Mouse (Mus musculus) naive thymus-derived CD4-positive, alpha-beta T cell, adult 5 months (primary cell): ENCODE results near the gene Cnn1. TPM values are rescaled to one million over a fixed set of nuclear protein-coding genes. Genes with fewer than 3 reads are reported as not detected.

ENCODE experiments used
- polyA plus RNA-seq: library from polyadenylated mRNA; unstranded; fragments of 100-300 nt; shearing (Covaris generic); gene quantifications from one replicate; pipeline ENCODE4 v1.2.1, GENCODE M21; 2017

The Cnn1 gene
- polyA plus RNA-seq, result not detected

GRCm38 (mm10) chr9:22098993-22099696 is at the start of gene Cnn1:
TSS of gene Cnn1 (plus strand) at chr9:22099216.

GRCm38 (mm10) chr9:22051958-22052254 is 47.1 kb upstream of the Cnn1 start, which contains the start of gene Elavl3:
TSS of gene Elavl3 (minus strand) at chr9:22052023.

DNA sequence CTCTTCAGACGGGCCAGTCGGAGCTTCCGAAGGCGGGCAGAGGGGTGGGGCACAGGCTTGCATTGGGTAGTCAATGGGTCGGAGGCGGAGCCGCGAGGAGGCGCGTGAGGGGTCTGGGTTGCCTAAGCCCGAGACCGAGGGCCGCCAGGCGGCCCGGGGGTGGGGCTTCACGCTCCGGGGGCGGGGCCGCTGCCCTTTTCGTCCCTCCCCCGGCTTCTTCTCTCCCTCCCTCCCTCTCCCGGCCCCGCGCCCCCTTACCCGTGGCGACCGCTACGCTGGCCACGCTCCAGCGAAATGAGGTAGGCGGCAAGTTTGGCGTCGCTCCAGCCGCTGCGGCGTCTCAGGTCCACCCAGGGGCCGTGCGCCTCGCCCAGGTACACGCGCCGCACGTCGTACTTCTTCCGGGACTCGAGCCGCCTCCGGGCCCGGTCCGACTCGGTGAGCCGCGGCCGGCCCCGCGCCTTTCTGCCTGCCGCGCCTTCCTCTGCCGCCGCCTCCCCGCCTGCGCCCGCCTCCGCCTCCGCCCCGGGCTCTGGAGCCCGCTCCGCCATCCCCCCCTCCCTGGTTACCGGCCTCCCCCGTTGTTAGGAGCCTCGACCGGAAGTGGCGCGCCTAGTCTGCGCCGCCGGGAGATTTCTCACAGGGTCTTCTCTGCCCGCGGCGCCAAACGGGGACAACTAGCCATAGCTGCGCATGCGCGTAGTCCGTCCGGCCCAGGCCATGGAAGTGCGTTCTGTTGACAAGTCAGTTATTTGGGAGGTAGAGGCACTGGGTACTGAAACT is 28.0 kb upstream of the Cnn1 start, which contains the start of the genes Gm49318 and Zfp653:
Gm49318 (minus strand) TSS at position 469 of the 783 bp plus-strand sequence.
Zfp653 (minus strand) TSS at position 586 of the 783 bp plus-strand sequence.

GRCm38 (mm10) chr9:22085022-22085834 is 13.8 kb upstream of the Cnn1 start, which contains the start of gene Ecsit:
TSS of gene Ecsit (minus strand) at chr9:22085438.

DNA sequence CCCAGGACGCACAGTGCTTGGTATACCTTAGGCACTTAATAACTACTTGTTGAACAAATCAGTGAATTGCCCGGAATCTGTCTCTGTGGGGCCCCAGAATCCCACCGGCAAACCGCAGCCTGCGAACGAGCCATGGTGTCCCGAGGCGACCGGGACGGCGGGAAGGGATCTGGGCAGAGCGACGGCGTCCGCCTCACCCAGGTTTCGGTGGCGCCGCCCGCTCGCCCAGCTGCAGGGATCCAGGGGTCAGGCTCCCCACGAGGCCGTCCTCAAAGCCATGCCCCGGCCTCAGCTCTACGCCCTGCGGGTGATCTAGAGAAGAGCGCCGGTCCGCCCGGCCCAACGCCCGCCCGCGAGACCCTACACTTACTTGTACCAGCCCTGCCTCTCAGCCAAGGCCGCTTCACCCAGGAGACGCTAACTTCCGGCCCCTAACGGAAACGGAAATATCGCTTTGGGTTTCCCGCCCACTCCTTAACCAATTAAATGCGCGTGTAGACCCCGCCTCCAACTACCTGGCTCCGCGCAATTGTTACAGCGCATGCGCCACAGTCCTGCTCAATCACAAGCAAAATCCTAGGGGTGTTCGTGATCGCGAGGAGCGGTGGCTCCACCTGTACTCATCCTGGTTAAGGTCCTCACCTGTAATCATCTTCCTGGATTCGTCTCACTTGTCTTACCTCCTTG is 17.9 kb downstream of the Cnn1 start, which contains the start of gene Elof1:
Elof1 (minus strand) TSS at position 433 of the 687 bp plus-strand sequence.

DNA sequence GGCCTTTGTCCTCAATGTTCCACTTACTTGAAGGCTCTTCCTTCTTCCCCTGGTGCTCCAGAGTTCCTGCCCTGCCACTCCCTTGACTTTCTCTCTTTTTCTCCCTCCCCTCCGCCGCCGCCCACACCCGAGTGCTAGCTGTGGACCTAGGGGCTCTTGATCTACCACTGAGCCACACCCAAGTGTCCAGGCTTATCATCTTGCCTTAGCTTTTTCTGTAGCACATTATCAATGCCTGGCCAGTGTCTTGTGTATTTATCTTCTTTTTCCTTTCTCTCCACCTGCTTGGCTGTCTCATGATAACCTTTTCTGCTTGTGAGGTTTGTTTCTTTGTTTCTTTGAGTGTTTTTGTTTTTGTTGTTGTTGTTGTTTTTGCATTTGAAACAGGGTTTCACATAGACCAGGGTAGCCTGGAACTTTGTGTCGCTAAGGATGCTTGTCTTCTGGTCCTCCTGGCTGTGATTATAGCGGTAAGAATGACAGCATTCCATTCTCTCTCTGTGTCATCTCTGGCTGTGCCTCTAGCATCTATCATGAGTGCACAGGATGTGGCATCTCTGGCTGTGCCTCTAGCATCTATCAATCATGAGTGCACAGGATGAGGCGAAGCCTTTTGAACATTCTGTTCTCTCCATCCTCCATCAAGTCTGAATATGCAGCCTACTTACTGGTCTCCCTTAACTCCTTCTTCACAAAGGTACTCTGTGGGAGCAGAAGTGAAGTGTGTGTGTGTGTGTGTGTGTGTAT is 36.8 kb downstream of the Cnn1 start, which contains the start of gene Acp5:
Acp5 (minus strand) TSS at position 68 of the 747 bp plus-strand sequence.

DNA sequence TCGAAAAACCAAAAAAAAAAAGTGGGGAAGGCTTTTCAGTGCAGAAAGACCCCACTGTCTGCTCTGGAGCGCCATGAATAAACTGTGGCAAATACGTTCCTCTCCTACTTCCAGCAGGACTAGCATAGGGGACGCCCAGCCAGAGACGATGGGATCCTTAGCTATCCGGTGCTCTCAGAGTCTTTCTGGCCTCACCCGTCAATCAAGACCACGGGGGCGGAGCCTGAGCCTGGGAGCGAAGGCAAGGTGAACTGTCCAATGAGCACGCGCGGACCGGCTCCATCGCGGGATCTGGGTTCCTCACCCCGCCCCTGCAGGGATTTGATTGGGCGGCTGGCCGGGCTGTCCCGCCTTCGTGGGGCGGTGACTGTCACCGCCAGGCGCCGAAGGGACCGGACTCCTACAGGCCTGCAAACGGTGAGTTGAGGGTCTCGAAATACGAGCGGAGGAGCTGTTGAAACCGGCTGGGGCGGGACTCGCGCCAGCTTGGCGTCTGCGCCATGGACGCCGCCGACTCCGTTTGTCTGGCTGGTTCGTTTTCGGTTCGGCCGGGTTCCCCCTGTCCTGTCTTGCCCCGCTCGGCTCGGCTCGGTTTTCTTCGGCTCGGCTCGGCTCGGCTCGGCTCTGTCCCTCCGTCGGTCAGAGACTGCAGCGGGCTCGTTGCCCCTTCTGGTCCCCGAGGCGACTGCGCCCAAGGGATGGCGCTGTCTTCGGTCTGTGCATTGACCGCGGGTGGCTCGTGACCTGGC is 57.7 kb downstream of the Cnn1 start, which contains the start of gene Pigyl:
Pigyl (plus strand) TSS at position 350 of the 749 bp plus-strand sequence.

Other genes starting within 250 kb of the Cnn1 start
- 1.3 TPM for gene Dock6, start 246.6 kb upstream of the Cnn1 start, polyA plus RNA-seq
- gene Rab3d, start 181.0 kb upstream of the Cnn1 start, polyA plus RNA-seq, result 9.3 TPM
- not detected for gene Ccdc159, start 171.7 kb upstream of the Cnn1 start, polyA plus RNA-seq
- gene Tmem205, start 171.7 kb upstream of the Cnn1 start, polyA plus RNA-seq, result not detected
- 0.40 TPM for gene Plppr2, start 162.2 kb upstream of the Cnn1 start, polyA plus RNA-seq
- 5.6 TPM for gene Swsap1, start 143.5 kb upstream of the Cnn1 start, polyA plus RNA-seq
- gene Epor, start 135.7 kb upstream of the Cnn1 start, polyA plus RNA-seq, result not detected
- gene Rgl3, start 109.8 kb upstream of the Cnn1 start, polyA plus RNA-seq, result not detected
- not detected for gene Ccdc151, start 96.6 kb upstream of the Cnn1 start, polyA plus RNA-seq
- gene Prkcsh, start 96.4 kb upstream of the Cnn1 start, polyA plus RNA-seq, result 65.6 TPM
- not detected for gene Elavl3, start 47.2 kb upstream of the Cnn1 start, polyA plus RNA-seq
- gene Gm49318, start 28.0 kb upstream of the Cnn1 start, polyA plus RNA-seq, result not detected
- gene Zfp653, start 27.8 kb upstream of the Cnn1 start, polyA plus RNA-seq, result 32.1 TPM
- 39.9 TPM for gene Ecsit, start 13.8 kb upstream of the Cnn1 start, polyA plus RNA-seq
- 22.8 TPM for gene Elof1, start 18.0 kb downstream of the Cnn1 start, polyA plus RNA-seq
- 256 TPM for gene Acp5, start 36.5 kb downstream of the Cnn1 start, polyA plus RNA-seq
- gene Pigyl, start 57.6 kb downstream of the Cnn1 start, polyA plus RNA-seq, result 14.0 TPM
- not detected for gene Zfp872, start 88.9 kb downstream of the Cnn1 start, polyA plus RNA-seq
- gene Zfp809, start 126.5 kb downstream of the Cnn1 start, polyA plus RNA-seq, result 68.4 TPM
- 0.88 TPM for gene Zfp599, start 160.7 kb downstream of the Cnn1 start, polyA plus RNA-seq
- gene Zfp810, start 208.4 kb downstream of the Cnn1 start, polyA plus RNA-seq, result 14.0 TPM